12 mouse cellular contexts compared by ENCODE assay signal in genomic region chr17:65049860-65050482, GRCm38 (mm10).
DNase-seq lines count a peak whose midpoint lies in the region; ATAC-seq and TF ChIP-seq lines count a peak whose summit lies in the region.
"Had no signal": no experiment of that assay in that cellular context is flagged by ENCODE, and none has a peak within 500 bp of the region (broad histone marks: within the 10 kb centered on the region; RNA-seq: fewer than 3 reads in every experiment).

No protein-coding gene starts in this region.

- no peaks in the 10 kb centered on the region for H3K9me3 ChIP-seq in hindbrain, embryonic 14.5 days (ENCODE audit: control insufficient read depth, low read length)
- H3K9me3 ChIP-seq in hindbrain, embryonic 13.5 days: no peaks in the 10 kb centered on the region
- no peaks in the 10 kb centered on the region for H3K9me3 ChIP-seq in embryonic facial prominence, embryonic 14.5 days (ENCODE audit: control insufficient read depth, low read length)
- H3K9me3 ChIP-seq in kidney, embryonic 14.5 days (ENCODE audit: control insufficient read depth, low read length): no peaks in the 10 kb centered on the region
- H3K9me3 ChIP-seq: limb, embryonic 13.5 days had no signal

- H3K27ac ChIP-seq in hindbrain, embryonic 14.5 days: no peak overlapping the region
- H3K27ac ChIP-seq in hindbrain, embryonic 13.5 days: no peak overlapping the region
- no peak overlapping the region for H3K27ac ChIP-seq in embryonic facial prominence, embryonic 14.5 days (replicated peaks; ENCODE audit: low read depth, low read length)
- no peak overlapping the region for H3K27ac ChIP-seq in kidney, embryonic 14.5 days (ENCODE audit: low read depth, low read length)
- H3K27ac ChIP-seq: limb, embryonic 13.5 days had no signal

- no peak overlapping the region for H3K4me3 ChIP-seq in hindbrain, embryonic 14.5 days (replicated peaks; ENCODE audit: low read length)
- no peak overlapping the region for H3K4me3 ChIP-seq in hindbrain, embryonic 13.5 days
- no peak overlapping the region for H3K4me3 ChIP-seq in embryonic facial prominence, embryonic 14.5 days (ENCODE audit: low read depth, low read length)
- no peak overlapping the region for H3K4me3 ChIP-seq in kidney, embryonic 14.5 days (ENCODE audit: low read length)
- H3K4me3 ChIP-seq: limb, embryonic 13.5 days had no signal

- H3K9ac ChIP-seq in hindbrain, embryonic 14.5 days: no peak overlapping the region
- no peak overlapping the region for H3K9ac ChIP-seq in hindbrain, embryonic 13.5 days
- H3K9ac ChIP-seq in embryonic facial prominence, embryonic 14.5 days (ENCODE audit: low read depth, low read length): no peak overlapping the region
- no peak overlapping the region for H3K9ac ChIP-seq in kidney, embryonic 14.5 days (ENCODE audit: low read depth, low read length)
- H3K9ac ChIP-seq: limb, embryonic 13.5 days; lung, embryonic 14.5 days had no signal

- H3K4me2 ChIP-seq in hindbrain, embryonic 14.5 days (replicated peaks): no peak overlapping the region
- no peak overlapping the region for H3K4me2 ChIP-seq in hindbrain, embryonic 13.5 days
- H3K4me2 ChIP-seq in embryonic facial prominence, embryonic 14.5 days (ENCODE audit: low read depth, low read length): no peak overlapping the region
- no peak overlapping the region for H3K4me2 ChIP-seq in kidney, embryonic 14.5 days (replicated peaks; ENCODE audit: low read depth, low read length)
- H3K4me2 ChIP-seq: limb, embryonic 13.5 days; lung, embryonic 14.5 days had no signal

- 50% methylated on average over 7 of the region's 7 CpGs for WGBS in hindbrain, embryonic 14.5 days
- WGBS in hindbrain, embryonic 13.5 days: 58% methylated on average over 7 of the region's 7 CpGs
- WGBS in embryonic facial prominence, embryonic 14.5 days: 44% methylated on average over 7 of the region's 7 CpGs
- WGBS in kidney, embryonic 14.5 days: 78% methylated on average over 7 of the region's 7 CpGs

- H3K27me3 ChIP-seq in hindbrain, embryonic 14.5 days (ENCODE audit: control insufficient read depth, insufficient read depth, low read length): no peaks in the 10 kb centered on the region
- no peaks in the 10 kb centered on the region for H3K27me3 ChIP-seq in hindbrain, embryonic 13.5 days
- H3K27me3 ChIP-seq in embryonic facial prominence, embryonic 14.5 days (replicated peaks; ENCODE audit: control insufficient read depth, insufficient read depth, low read length): no peaks in the 10 kb centered on the region
- H3K27me3 ChIP-seq in kidney, embryonic 14.5 days (ENCODE audit: control insufficient read depth, insufficient read depth, low read length): no peaks in the 10 kb centered on the region
- H3K27me3 ChIP-seq: limb, embryonic 13.5 days had no signal

- no peak for ATAC-seq in hindbrain, embryonic 14.5 days (ENCODE audit: low FRiP score)
- ATAC-seq in hindbrain, embryonic 13.5 days (ENCODE audit: low FRiP score): no peak
- no peak for ATAC-seq in embryonic facial prominence, embryonic 14.5 days (ENCODE audit: low read depth)
- no peak for ATAC-seq in kidney, embryonic 14.5 days (ENCODE audit: low FRiP score, low TSS enrichment)

- no peak for TF ChIP-seq CTCF in brain, embryonic 14.5 days (IDR thresholded peaks at IDR 0.05; ENCODE audit: borderline replicate concordance, extremely low read depth, insufficient read depth, insufficient read length)

- TF ChIP-seq POLR2A in brain, embryonic 14.5 days (IDR thresholded peaks at IDR 0.05; ENCODE audit: borderline replicate concordance, extremely low read depth, insufficient read depth, insufficient read length, poor library complexity, severe bottlenecking): no peak

- H3K36me3 ChIP-seq in hindbrain, embryonic 14.5 days (replicated peaks; ENCODE audit: control insufficient read depth, insufficient read depth): no peaks in the 10 kb centered on the region
- no peaks in the 10 kb centered on the region for H3K36me3 ChIP-seq in hindbrain, embryonic 13.5 days
- H3K36me3 ChIP-seq in embryonic facial prominence, embryonic 14.5 days (ENCODE audit: control insufficient read depth, insufficient read depth, low read length): no peaks in the 10 kb centered on the region
- H3K36me3 ChIP-seq in kidney, embryonic 14.5 days (ENCODE audit: control insufficient read depth, insufficient read depth, low read length): no peaks in the 10 kb centered on the region
- H3K36me3 ChIP-seq: G1E; limb, embryonic 13.5 days had no signal

- peaks cover 4% of the 10 kb centered on the region; the same call in 1 of the 2 replicates for H3K4me1 ChIP-seq in hindbrain, embryonic 14.5 days (replicated peaks; ENCODE audit: control insufficient read depth, insufficient read depth, low read length)
- no peaks in the 10 kb centered on the region for H3K4me1 ChIP-seq in hindbrain, embryonic 13.5 days (replicated peaks)
- H3K4me1 ChIP-seq in embryonic facial prominence, embryonic 14.5 days (ENCODE audit: control insufficient read depth, insufficient read depth, low read length): no peaks in the 10 kb centered on the region
- no peaks in the 10 kb centered on the region for H3K4me1 ChIP-seq in kidney, embryonic 14.5 days (ENCODE audit: control insufficient read depth, insufficient read depth, low read length)

- DNase-seq in adrenal gland, postnatal 36 days: peak; percentile 0 to 2
- no peak for DNase-seq in adrenal gland, postnatal 25 days
- peak; percentile 28 for DNase-seq in hindbrain, embryonic 14.5 days (ENCODE audit: low spot score)
- peak; percentile 73 for DNase-seq in brain, embryonic 14.5 days (ENCODE audit: low read depth)
- DNase-seq in embryonic facial prominence, embryonic 14.5 days (ENCODE audit: low spot score): peak; percentile 6
- no peak for DNase-seq in frontal cortex, postnatal 10 days (ENCODE audit: low spot score in 2 of 2)
- DNase-seq: kidney, adult 2 months; lung, embryonic 14.5 days had no signal

Comparison
In these comparisons a context has a peak if more than half of its experiments do, and no peak if none do; other contexts are left out.
1. DNase-seq: peak in adrenal gland, postnatal 36 days (2 of 2), hindbrain, embryonic 14.5 days (single experiment), brain, embryonic 14.5 days (single experiment) and embryonic facial prominence, embryonic 14.5 days (single experiment); none in adrenal gland, postnatal 25 days (single experiment) and frontal cortex, postnatal 10 days (0 of 2).